Mouse (Mus musculus): Measurements from ENCODE around the gene Igflr1.

The Igflr1 gene

DNA sequence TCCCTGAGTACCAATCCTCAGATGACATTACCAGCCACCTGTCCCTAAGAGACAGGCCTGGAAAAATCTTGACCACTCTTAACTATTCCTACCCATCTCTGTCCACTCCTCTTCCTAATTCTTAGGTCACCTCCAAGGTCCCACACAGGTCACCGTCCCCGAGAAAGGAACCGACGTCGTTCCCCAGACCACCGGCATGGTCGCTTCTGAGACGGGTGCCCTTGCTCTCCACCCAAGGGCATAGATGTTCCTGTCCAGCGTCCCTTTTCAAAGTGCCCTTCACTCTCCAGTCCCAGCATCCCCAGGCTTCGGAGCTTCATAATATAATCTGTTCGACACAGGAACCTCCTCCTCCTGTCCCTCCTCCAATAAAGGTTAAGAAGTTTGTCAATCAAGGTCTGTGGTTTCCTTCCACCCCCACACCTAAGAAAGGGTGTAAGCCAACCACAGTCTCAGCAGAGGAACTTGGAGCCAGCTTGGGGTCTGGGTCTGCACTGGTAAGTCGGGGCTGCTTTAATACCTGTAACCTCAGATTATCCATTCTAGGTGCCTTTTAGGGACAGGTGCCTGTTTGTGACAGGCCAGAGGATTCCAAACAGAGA lies at the start of gene Igflr1:
TSS of gene Igflr1 (plus strand) at position 458 of the 602 bp plus-strand sequence.
- no peak for DNase-seq (ENCODE audit: low spot score in 2 of 2)

- no peak for DNase-seq (ENCODE audit: low spot score in 2 of 2)
Observed at GRCm38 (mm10) chr7:30518325-30518724, 46.9 kb upstream of the Igflr1 start.

- DNase-seq (ENCODE audit: low spot score in 2 of 2) = no peak
Observed at GRCm38 (mm10) chr7:30520396-30520795, 44.8 kb upstream of the Igflr1 start.

DNA sequence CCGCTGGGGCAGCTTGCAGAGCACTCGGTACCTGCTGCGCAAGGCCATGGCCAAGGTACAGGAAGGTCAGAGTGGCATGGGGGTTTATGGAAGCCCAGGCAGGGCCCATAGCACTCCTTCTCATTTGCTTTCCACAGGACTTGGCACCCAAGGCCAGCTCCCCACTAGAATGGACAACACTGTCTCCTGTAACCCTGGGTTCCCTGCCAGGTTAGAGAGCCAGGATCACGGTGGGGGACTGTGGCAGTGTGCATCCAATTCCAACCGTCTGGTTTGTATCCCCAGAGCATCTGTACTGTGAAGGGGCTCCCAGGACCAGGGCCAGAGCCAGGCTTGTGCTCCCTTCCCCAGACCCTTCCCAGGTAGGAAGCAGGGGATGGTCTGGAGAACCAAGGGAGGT lies 44.4 kb upstream of the Igflr1 start:
- no peak for DNase-seq (ENCODE audit: low spot score in 2 of 2)

DNA sequence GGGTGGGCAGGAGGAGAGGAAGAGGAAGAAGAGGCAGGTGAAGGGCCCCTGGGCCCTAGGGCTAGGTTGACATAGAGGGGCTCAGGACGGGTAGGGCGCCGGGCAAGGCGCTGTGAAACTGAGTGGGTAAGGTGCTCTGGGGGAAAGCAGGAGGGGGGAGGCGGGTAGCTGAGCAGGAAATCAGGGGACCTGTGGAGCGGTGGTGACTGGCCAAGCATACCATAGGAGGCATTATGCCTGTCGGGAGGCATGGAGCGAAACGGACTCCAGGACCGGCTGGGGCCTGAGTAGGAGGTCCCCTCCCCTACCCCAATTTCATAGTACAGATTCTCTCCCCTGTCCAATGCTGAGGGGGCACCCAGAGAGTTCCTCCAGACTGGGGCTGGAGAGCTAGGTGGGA lies 42.4 kb upstream of the Igflr1 start:
- DNase-seq (ENCODE audit: low spot score in 2 of 2) = no peak

DNA sequence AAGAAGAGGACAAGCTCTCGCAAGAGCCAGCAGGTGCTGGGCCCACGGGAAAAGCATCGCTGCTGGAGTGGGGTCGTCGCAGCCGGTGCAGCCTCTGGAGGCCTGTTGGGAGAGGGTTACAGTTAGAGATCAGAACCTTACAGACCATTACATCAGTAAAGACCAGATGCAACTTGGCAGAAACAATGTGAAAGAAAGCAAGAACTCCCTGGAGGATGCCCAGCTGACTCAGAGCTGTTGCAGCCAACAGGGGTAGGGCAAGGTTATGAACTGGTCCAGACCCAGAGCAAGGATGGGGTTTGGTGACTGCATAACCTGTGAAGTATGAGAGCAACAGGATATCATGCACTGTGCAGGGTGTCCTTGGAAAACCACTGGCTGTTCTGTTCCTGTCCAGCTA lies 40.7 kb upstream of the Igflr1 start:
- DNase-seq (ENCODE audit: low spot score in 2 of 2) = no peak

GRCm38 (mm10) chr7:30525954-30526353 lies 39.3 kb upstream of the Igflr1 start:
- DNase-seq (ENCODE audit: low spot score in 2 of 2) = peak in 1 of 2 experiments; percentile 23

- no peak for DNase-seq (ENCODE audit: low spot score in 2 of 2)
Observed at GRCm38 (mm10) chr7:30526399-30526798, 38.8 kb upstream of the Igflr1 start.

- DNase-seq (ENCODE audit: low spot score in 2 of 2) = no peak
Observed at GRCm38 (mm10) chr7:30526981-30527380, 38.2 kb upstream of the Igflr1 start.

GRCm38 (mm10) chr7:30531291-30531815 lies 33.9 kb upstream of the Igflr1 start:
- no peak for DNase-seq (ENCODE audit: low spot score in 2 of 2)

- DNase-seq (ENCODE audit: low spot score in 2 of 2) = no peak
Observed at GRCm38 (mm10) chr7:30532931-30533330, 32.3 kb upstream of the Igflr1 start.

- no peak for DNase-seq (ENCODE audit: low spot score in 2 of 2)
Observed at GRCm38 (mm10) chr7:30533941-30534632, 31.1 kb upstream of the Igflr1 start.

GRCm38 (mm10) chr7:30534633-30535577 lies 30.3 kb upstream of the Igflr1 start, which contains the start of gene Arhgap33:
Arhgap33 (minus strand) TSS chr7:30535060.
- DNase-seq (ENCODE audit: low spot score in 2 of 2) = peak; percentile 91 to 93

DNA sequence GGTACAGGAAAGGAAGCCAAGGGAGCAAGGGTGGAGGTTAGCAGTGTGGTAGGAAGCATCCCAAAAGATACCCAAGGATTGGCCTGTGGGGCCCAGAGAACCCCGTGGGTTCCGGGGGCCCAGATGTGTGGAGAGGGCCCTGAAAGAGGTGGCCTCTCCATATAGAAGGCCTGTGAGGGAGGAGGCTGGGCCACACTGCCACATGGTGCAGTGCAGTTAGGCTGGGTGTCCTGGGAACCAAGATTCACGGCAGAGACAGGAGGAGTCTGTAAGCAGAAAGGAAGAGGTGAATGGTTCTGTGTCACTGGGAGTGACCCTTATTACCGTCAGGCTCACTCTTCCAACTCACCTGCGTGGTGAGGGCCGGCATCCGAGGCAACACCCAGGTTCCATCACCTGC lies 24.7 kb upstream of the Igflr1 start:
- no peak for DNase-seq (ENCODE audit: low spot score in 2 of 2)

GRCm38 (mm10) chr7:30544327-30544726 lies 20.9 kb upstream of the Igflr1 start:
- DNase-seq (ENCODE audit: low spot score in 2 of 2) = no peak

- DNase-seq (ENCODE audit: low spot score in 2 of 2) = no peak
Observed at GRCm38 (mm10) chr7:30549880-30550279, 15.3 kb upstream of the Igflr1 start.

- DNase-seq (ENCODE audit: low spot score in 2 of 2) = no peak
Observed at GRCm38 (mm10) chr7:30550603-30551002, 14.6 kb upstream of the Igflr1 start.

GRCm38 (mm10) chr7:30551445-30552101 lies 13.7 kb upstream of the Igflr1 start:
- DNase-seq (ENCODE audit: low spot score in 2 of 2) = no peak

- peak; percentile 95 for DNase-seq (ENCODE audit: low spot score in 2 of 2)
Observed at GRCm38 (mm10) chr7:30552102-30553020, 12.9 kb upstream of the Igflr1 start, which contains the start of the genes Hspb6 and Proser3. Hspb6 (plus strand) TSS chr7:30552178. Proser3 (minus strand) TSS chr7:30552299.

GRCm38 (mm10) chr7:30553021-30553589 lies 12.1 kb upstream of the Igflr1 start:
- DNase-seq (ENCODE audit: low spot score in 2 of 2) = peak; percentile 15 to 24

Measured in urinary bladder, postnatal 36 days (tissue).